Mouse (Mus musculus): Measurements from ENCODE around the gene Stac2.
A peak's percentile ranks its signal among the peaks of the same experiment; 100 is the strongest.

Gene Stac2

DNA sequence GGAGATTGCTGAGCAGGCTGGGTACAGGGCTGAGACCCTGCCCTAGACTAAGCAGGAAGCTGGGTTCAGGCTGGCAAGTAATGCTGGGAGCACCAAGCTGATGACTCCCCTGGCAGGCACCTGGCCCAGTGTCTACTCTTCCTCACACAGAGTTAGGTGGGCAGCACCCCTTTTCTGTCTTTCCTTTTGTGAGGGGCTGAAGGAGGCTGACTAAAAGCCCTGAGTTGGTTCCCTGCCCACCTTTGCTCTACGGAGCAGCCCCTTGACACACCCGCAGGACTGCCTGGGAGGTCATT is 2.8 kb downstream of the Stac2 start:
- no peak for DNase-seq

DNA sequence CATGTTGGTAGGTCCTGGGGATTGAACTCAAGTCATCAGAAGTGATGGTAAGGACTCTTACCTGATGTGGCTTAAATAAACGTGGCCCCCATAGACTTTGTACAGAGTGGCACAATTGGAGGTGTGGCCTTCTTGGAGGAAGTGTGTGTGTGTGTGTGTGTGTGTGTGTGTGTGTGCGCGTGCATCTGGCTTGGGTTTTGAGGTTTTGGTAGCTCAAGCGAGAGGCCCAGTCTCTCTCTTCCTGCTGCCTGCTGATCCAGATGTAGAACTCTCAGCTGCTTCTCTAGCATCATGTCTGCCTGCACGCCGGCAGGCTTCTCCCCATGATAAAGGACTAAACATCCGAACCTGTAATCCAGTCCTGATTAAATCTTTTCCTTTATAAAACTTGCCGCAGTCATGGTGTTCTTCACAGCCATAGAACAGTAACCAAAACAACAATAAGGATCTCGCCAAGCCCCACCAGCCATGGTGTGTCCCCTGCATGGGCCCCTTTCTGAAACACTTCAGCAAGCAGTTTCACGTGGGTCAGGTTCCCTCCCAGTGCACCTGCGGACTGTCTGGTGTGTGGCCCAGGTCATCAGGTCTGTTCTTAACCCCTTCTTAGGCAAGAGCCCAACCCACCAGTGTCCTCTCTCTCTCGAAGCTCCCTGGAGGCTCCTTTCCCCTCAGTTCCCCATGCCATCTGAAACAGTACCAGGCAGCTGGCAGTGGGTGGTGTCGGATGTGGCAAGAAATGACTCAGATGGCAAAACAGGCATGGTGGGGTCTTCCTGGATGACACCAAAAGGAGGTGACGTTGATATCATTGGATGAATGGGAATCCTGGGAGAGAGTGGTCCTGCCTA is 3.4 kb downstream of the Stac2 start:
- no peak for DNase-seq

DNA sequence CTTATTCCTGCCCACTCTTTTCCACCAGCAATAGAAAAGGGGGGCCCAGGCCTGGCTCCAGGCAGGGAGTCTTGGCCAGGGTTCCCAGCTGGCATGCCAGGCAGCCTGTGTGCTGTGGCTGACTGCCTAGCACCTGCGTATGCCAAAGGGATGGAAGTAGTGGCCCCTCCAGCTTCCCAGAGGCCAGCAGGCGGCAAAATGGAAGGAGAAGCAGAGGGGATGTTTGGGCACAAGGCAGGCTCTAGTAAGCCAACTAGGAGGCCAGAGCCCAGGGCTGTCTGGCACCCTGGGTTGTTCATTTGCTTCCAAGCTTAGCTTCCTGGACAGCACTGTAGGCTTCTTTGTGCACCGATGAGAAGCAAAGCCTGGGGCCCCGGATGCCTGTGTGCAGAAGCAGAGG is 5.5 kb downstream of the Stac2 start:
- DNase-seq: peak; percentile 90 to 91

DNA sequence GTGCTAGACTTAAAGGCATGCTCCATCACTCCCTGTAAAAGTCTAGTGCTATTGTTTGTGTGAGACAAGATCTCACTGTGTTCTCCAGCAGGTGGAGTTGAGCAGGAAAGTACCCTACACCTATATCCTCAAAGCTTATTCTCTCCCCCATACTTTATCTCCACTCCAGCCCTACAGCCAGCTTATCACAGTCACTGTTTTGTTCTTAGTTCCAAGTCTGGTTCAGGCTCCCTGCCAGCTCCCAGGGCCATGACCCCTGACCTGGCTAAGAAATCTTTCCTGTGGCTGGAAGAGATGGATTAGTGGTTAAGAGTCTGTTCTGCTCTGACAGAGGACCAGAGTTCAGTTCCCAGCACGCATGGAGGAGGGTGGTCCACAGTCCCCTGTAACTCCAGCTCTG is 6.8 kb downstream of the Stac2 start:
- no peak for DNase-seq

DNA sequence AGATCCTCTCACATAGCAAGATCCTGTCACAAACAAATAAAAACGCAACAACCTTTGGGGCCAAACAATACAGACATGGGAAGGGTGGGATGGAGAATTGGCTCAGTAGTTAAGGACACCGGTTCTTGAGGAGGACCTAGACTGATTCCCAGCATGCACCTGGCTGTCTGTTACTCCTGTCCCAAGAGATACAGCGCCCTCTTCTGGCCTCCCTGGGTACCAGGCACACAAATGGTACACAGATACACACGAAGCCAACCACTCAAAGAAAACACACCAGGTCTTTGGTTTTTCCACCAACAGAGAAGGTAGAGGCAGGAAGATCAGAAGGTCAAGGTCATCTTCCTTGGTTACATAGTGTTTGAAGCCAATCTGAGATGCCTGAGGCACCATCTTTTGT is 7.7 kb downstream of the Stac2 start:
- peak in 1 of 2 experiments; percentile 48 for DNase-seq

DNA sequence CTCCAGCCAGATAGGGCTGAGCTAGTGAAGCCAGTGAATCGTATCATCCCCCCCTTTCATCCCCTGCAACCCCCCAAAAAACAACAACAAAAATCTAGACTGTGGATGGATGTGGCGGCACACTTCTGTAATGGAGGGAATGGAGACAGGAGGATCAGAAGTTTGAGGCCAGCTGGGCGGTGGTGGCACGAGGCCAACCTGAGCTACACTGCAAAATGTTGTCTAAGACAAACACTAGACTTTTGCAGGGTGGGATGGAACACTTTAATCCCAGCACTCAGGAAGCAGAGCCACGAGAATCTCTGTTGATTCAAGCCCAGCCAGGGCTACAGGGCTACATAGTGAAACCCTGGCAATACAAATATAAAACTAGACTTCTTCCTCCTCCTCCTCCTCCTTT is 9.2 kb downstream of the Stac2 start:
- peak; percentile 56 to 62 for DNase-seq

DNA sequence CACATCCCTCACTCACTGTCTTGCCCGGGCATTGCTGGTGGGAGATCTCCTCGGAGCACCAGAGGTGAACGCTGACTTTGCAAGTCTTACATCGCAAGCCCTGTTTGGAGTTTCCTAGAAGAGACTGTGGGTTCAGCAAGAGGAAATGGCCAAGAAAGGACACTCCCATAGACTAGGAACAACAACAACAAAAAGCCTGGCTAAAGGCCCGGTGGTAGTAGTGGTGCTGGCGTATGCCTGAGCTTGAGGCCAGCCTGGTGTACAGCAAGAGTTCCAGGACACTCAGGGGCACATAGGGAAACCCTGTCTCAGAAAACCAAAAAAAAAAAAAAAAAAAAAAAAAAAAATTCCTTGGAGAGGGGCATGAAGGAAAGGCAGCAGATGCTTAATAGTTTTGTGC is 10.5 kb downstream of the Stac2 start:
- peak in 1 of 2 experiments; percentile 34 for DNase-seq

DNA sequence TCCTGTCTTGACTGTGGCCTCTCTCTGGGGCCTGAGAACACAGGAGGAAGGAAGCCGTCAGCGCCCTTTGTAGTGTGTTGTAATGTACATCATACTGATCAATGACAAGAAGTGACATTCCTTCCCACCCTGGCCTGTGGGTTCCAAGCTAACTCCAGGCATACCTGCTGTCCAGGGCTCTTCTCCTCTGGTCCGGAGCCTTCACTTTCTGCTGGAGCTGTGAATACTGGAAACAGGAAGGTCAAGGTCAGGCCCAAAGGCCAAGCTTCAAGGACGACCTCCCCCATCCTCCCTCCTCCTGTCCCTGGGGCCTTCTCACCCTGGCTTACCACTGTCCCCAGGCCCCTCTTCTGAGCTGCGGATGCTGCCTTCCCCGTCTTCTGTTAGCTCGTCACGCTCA is 12.3 kb downstream of the Stac2 start:
- no peak for DNase-seq

DNA sequence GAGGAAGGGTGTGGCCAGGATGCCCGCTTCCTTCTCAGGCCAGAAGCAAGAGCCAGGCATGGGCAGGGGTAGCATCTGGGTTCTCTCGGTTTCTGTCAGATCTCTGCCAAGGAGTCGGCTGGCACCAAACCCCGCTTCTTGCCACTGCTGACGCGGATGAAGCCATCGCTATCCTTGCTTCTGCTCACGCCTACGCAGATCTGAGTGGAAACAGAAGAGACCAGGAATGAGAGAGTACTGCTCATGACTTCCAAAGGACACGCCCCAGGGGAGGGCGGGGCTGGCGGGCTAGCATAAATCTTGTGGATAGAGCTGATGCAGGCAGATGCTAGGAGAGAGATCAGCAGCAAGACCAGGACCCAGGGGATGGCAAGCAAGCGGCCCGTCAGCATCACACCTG is 15.4 kb downstream of the Stac2 start:
- DNase-seq: peak; percentile 56 to 74

DNA sequence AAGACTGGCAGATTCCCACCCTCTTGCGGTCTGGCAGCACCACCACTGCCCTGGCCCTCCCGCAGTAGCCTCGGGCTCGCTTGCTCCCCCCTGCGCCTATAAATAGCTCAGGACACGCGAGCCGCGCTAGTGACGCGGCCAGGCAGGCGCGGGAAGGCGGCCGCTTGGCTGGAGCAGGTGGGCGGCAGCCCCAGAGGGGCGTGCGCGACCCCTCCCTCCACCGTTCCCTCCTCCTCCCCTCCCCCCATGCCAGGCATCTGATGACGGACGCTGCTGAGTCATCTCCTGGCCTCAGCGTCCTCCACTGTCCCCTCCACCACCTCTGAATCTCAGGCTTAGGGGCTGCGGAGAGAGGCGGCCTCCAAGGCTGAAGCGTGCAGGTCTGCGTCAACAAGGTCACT is 17.3 kb downstream of the Stac2 start:
- peak; percentile 81 to 88 for DNase-seq

DNA sequence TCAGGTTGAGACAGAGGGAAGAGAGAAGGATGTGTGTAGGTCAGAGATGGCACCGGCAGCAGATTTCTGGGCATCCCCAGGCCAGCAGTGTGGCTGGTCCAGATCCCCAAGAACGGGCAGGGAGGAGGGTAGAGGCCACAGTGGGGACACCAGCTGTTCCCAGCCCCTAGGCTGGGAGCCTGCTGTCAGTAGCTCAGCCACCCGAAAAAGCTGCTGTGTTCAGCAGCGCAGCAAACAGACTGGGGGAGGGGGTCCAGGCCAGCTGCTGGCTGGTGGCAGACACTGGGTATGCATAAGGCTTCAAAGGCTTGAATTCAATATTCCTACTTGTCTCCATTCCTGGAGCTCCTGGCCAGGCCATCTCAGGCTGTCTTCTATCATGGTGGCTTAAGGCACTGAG is 18.4 kb downstream of the Stac2 start:
- peak; percentile 54 to 67 for DNase-seq

DNA sequence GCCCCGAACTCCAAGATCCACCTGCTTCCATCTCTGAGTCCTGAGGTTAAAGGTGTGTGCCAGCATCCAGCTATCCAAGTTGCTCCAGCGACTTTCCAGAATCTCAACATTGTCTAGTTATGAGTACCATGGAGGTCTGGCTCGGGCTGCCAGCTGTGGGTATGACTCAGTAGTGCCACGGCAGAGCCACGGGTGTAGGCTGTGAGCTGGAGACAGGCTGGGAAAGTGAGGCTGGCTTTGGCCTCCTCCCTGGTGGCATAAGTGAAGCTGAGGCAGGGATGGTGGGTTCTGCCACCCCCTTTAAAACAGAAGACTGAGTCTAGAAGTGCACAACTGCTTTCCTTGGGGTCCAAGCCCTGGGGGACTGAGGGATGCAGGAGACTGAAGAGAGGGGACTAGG is 19.2 kb downstream of the Stac2 start:
- DNase-seq: no peak

DNA sequence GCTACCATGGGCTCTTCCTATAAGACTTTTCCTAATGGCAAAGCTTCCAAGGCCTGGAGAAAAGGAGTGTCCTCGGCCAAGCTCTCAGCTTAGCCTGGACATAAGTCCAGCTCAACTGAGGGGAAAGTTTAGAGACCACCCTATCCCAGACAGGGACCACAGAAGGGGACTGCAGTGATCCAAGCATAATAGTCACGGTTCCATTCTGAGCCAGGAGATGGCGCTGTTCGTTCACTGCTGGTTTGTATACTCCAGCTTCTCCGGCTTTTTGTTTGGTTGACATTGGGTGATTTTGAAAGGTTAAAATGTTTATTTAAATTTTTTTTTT is 21.9 kb downstream of the Stac2 start:
- DNase-seq: peak; percentile 90 to 94

DNA sequence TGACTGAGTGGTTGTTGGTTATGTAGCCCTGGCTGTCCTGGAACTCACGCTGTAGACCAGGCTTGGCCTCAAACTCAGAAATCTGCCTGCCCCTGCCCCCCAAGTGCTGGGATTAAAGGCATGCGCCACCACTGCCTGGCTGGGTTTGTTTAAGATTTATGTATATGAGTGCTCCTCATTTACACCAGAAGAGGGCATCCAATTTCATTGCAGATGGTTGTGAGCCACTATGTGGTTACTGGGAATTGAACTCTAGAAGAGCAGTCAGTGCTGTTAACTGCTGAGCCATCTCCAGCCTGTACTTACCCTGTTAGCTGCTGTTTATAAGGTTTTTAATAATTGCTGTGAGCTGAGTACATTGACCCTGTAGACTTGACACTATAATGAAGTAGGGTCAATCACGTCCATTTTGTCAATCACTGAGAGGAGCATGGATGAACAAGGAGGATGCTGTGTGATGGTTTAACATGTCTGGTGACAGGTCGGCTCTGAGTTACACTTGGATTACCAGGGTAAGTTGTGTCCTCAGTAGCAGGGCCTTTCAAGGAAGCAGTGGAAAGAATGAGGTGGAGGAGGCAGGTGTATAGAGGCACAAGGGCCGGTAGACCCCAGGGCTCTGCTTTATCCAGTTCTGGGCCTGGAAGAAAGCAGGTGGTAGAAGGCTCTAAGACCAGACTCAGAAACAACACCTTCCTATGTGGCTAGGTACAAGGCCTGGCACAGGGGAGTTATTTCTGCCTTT is 22.4 kb downstream of the Stac2 start:
- DNase-seq: no peak

DNA sequence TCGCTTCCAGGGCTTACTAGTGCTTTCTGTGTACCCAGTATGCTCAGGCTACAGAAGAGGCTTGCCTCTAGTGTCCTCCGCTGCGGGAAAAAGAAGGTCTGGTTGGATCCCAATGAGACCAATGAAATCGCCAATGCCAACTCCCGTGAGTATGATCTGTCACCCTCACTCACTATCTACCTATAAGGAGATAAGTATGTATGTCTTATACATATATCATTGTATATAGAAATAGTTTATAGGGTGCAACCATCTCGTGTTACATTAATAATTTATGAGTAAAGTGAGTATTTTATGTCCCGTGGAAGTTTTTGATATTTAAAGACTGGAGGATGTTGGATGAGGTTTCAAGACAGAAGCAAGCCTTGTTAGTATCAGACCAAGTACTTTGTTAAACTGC is 25.5 kb downstream of the Stac2 start:
- DNase-seq: no peak

DNA sequence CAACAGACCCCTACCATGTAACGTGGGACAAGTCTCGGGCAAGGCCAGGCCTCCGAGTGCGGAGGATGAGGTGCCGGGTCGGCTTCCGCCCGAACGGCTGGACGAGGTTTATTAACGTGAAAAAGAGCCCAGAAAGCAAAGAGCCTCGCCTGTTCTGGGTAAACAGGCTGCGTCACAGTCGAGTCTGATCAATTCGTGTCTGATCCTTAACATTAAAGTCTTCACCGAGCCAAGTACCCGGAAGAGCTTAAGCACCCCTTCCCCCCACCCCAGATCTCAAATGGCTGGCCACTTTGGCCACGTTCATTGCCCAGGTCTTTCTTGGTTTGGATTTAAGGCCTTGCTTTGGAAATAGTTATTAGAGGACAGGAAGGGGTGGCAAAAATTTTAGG is 26.0 kb downstream of the Stac2 start:
- DNase-seq: no peak

DNA sequence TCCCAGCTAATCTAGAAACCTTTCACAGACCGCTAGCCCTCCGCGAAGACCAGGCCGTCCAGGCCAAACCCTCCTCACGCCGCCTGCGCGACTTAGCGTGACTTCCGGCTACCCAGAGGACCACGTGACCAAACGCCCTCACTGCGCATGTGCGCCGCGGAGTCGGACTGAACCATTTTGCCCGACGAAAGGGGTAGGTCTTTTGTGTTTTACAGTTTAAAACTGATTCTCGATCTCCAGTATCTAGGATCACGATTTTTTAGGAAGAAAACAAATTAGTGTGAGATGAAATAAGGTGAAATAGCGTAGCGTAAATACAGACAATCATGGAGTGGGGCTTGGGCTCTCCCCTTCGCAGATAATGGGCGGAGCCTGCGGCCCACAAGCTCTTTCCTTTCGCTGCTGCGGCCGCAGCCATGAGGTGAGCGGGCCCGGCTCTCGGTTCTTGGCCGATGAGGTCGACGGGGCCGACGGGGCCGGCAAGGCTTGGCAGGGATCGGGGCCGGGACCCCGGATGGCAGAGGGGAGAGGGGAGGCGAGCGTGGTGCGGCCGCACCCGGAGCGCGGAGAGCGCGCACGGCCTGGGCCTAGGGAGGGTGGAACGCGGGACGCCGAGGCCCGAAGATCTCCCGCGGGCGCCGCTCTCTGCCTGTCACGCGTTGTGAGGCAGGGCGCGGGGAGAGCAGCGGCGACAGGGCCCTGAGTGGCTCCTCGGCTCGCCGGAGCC is 26.5 kb downstream of the Stac2 start, which contains the start of gene Rpl19:
Gene Rpl19, plus strand, starts transcription at position 141 of the 727 bp plus-strand sequence.
- peak; percentile 97 for DNase-seq

DNA sequence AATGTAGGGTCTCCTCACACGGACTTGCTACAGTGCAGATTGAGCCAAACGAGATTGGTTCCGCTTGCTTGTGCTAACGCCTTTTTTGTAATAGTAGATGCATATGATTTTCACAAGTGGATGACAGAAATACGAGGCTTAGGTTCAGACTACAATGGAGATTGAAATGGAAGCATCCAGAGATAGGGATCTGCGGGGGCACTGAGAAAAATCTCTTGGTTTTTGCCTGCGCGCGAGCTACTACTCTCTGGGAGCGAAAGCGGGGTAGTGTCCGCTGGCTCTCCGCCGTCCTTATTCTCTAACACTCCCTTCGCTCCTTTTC is 27.1 kb downstream of the Stac2 start:
- DNase-seq: no peak

DNA sequence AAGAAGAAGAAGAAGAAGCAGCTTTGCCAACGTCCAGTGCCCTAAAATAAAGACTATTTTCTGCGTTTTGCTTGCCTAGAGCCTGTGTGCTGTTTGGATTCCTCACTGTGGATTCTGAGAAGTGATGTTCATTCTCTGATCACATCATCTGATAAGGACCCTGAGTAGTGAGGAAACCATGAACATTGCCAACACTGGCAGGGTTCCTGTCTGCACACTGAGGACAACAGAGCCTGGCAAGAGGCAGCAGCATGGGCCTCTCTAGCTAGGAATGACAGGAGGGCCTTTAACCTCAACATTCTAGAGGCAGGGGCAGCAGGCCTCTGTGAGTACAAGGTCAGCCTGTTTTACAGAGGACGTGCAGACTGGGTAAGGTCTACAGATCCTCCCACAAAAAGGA is 28.7 kb downstream of the Stac2 start:
- DNase-seq: no peak

DNA sequence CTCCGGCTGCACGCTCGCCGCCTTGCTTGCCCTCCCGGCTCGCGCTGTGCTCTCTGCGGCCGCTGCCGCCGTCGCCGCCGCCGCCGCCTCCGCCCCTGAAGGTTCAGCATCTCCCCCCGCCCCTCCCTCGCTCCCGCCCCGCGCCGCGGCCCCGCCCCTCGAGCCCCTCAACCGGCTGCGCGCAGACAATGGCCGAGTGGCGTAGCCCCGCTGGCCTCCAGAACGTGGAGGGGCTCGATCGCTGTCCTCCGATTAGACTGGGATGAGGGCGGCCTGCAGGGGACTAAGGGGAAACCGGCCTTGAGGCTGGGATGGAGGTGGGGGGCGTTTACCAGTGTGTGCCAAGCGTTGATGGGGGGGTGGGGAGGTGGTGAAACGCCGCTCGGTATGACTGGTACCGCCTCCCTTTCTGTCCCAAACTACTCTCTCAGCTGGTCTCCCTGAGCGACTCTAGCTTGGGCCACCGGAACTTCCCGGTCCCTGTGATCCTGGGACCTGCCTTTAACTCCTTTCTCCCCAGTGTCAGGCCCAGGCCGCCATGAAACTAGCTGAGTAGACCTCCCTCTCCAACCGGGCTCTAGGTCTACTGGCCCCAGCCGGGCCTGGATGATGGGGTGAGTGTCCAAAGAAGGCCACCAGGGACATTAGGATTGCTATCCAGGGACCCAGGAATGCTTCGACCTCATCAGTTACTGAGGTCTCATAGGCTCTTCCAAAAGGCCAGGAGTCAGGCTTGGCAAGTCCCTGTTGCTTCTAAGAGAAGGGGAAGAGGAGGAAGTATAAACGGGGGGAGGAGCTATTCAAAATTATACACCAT is 30.5 kb downstream of the Stac2 start, which contains the start of gene Cacnb1:
Gene Cacnb1, minus strand, starts transcription at position 480 of the 817 bp plus-strand sequence.
- peak; percentile 81 to 83 for DNase-seq

DNA sequence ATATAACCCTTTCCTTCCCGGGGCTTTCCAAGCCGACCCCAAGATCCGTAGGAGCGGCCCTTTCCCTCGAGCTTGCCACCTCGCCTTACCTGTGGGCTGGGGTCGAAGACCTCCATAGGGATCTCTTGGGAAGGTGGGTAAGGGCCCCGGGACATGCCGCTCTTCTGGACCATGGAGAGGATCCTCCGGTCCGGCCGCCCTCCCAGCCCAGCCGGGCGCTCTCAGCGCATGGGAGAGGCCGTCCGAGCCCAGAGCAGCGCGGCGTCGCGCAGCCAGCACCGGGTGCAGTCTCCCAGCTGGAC is 31.1 kb downstream of the Stac2 start:
- DNase-seq: no peak

DNA sequence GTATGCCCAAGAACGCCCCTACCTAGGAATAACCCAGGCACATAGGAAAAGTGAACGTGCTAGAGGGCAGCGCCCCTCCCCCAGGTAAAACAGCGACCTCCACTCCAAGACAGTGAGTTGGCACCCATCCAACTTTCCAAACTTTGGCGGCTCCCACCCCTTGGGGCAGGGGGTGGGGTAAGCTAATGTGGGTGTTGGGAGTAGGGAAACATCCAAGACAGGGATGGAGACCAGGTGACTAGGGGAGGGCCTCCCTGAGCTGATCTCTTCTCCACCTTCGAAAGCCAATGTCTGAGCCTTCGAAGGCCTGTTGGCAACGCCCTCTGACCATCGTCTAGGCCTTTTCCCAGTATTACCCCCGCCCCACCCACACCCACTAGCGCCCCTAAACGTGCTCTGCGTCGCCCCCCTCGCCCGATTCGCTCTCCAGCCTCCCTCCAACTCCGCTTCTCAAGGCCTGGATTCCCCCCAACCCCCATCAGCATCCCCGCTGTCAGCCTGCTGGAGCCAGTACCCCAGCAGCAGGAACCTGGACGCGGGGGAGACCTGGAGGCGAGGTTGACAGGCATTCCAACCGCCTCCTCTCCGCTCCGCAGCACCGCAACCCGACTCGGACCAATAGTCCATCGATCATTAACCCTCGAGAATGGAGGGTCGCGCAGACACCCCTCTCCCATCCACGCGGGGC is 31.6 kb downstream of the Stac2 start:
- peak; percentile 66 to 73 for DNase-seq

DNA sequence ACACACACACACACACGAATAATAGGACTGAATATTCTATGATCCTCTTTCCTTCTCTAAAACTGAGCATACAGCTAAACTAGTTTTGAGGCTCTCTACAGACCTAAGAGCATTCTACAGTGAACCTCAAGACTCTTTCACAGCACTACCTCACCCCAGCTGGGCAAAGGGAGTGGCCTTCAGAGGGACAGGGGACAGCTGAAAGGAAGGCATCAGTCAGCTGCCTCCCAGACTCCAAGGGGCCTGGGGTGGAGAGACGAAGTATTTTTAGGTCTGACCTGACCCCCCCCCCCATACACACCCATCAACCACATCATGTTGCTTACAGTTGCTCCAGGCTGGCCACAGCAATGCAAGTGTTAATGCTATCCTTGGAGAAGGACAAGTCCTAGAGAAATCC is 32.1 kb downstream of the Stac2 start:
- DNase-seq: no peak

Measured in cerebellum, postnatal 14 days (tissue).